Mouse (Mus musculus) urinary bladder, postnatal 4 days (tissue): Measurements from ENCODE around the gene Tmem253.
A peak's percentile ranks its signal among the peaks of the same experiment; 100 is the strongest.

Experiments
- DNase-seq, 2 experiments: peaks; one replicate each; pipeline ENCODE4 v3.0.0; 2021 to 2022; ENCODE audit warnings: low spot score in 2 of 2

The Tmem253 gene

GRCm38 (mm10) chr14:52015445-52016100 is at the start of gene Tmem253:
Gene Tmem253, plus strand, starts transcription at chr14:52015658.
- no peak for DNase-seq

DNA sequence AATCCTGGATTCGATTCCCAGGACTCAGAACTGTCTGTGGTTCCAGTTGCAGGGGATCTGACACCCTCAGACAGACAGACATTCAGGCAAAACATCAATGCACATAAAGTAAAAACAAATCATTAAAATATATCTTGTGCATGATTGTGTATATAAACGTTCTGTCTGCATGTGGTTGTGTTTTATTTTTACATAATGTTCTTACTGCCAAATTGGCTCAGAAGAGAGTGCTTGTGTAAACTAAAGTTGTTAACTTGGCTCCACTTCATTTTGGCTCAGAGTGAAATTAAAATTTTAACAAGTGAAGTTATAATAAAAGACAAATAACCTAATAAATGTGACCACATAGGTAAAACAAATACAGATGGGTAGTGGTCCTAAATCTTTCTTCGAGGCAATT is 48.1 kb upstream of the Tmem253 start:
- no peak for DNase-seq

GRCm38 (mm10) chr14:51979252-51979651 is 36.2 kb upstream of the Tmem253 start:
- DNase-seq = no peak

DNA sequence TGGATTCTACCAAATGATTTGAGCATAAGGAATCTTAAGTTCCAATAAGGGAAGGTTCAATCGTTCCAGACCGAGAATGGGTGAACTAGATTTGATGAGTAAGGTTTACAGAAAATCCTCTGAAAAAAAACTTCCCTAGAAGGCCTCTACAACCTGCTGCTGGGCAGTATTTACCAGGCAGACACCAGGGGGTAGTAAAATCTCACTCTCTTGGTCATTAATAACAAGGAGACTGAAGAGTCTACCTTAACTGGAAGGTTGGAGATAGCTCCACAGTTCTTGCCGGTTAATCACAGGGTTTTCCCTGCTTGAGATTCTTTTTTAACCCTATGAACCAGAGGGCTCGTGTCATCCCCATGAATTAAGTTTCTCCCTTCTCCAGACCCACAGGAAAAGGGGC is 32.2 kb upstream of the Tmem253 start:
- no peak for DNase-seq

DNA sequence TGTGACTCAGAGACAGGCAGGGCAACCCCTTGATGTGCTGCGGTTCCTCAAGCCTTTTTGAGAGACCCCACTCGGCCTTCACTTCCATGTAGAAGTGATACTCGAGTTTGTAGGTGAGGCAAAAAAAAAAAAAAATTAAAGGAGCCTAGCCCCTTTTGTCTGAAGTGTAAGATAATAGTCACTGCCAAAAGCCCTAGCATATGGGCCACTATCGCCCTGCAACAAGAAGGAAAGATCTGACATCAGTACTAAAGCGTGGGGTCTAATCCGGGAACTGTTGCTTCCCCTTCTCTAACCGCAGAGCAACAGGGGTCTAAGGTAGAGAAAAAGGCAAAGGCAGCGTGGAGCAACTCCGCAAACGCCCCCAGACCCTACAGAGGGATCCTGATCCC is 31.6 kb upstream of the Tmem253 start:
- no peak for DNase-seq

DNA sequence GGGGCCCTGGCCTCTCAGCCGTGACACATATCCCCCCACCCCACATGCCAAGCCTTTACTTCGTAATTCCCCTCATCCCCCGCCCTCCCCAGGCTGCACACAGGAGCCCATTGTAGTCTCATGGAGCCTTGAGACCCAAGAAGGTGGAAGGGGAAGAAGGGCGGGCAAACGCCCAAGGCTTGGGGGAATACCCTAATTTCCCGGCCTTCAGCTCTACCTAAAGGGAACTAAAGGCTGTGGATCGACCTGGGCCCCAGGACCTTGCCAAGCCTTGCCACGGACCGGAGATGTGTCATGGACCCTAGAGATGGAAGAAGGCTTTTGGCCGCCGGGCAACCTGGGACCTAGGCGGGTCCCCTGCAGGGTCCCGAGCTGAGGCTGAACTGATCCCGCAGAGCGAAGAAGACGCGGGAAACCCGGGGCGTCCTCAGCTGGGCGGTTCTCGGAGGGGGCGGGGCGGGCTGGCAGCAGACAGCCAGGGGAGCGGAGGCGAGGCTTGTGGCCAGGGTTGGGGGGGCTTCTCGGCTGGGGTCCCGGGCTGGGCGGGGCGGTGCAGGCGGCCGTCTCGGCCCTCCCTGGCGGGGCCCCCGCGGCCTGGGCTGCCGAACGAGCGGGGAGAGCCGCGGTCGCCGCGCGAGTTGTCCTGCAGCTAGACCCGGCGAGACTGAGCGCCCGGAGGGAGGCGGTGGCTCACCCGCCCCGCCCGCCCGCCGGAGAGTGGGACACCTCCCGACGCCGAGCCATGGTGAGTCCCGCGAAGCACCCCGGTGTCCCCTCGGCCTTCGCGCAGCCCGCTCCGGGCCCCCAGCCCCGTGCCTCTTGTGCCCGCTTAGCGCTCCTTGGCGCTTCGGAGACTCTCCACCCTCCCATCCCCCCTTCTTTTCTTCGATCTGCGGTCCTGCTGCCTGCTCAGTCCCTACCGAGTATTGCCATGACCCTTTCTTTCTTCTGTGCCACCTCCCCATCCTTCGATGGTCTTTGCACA is 30.9 kb upstream of the Tmem253 start, which contains the start of gene Arhgef40:
Arhgef40 (plus strand) TSS at position 473 of the 985 bp plus-strand sequence.
- DNase-seq = peak; percentile 81 to 87

- DNase-seq = peak; percentile 87
Measured at GRCm38 (mm10) chr14:51985301-51986152, 29.9 kb upstream of the Tmem253 start.

- DNase-seq = no peak
Measured at GRCm38 (mm10) chr14:51986153-51986505, 29.3 kb upstream of the Tmem253 start.

- DNase-seq = no peak
Measured at GRCm38 (mm10) chr14:51987177-51987576, 28.3 kb upstream of the Tmem253 start.

DNA sequence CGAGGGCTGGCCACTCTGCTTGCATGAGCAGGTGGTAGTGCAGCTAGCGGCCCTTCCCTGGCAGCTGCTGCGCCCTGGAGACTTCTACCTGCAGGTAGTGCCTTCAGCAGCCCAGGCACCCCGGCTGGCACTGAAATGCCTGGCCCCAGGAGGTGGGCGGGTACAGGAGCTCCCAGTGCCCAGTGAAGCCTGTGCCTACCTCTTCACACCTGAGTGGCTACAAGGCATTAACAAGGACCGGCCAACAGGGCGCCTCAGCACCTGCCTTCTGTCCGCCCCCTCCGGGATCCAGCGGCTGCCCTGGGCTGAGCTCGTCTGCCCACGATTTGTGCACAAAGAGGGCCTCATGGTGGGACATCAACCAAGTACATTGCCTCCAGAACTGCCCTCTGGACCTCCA is 26.7 kb upstream of the Tmem253 start:
- no peak for DNase-seq

GRCm38 (mm10) chr14:51989461-51989970 is 25.9 kb upstream of the Tmem253 start:
- no peak for DNase-seq

DNA sequence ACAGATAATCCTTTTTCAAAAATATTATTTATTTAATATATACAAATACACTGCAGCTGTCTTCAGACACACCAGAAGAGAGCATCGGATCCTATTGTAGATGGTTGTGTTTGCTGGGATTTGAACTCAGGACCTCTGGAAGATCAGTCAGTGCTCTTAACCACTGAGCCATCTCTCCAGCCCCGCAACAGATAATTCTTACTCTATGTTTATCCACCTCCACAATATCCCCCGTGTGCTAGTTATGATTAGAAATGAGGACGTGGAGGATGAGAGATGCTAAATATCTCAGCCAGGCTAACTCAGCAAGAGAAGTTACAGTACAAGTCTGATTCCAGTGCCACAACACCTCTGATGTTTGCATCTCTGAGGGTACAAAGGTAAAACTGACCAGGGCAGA is 21.0 kb upstream of the Tmem253 start:
- no peak for DNase-seq

- no peak for DNase-seq
Measured at GRCm38 (mm10) chr14:51995219-51995871, 20.1 kb upstream of the Tmem253 start.

GRCm38 (mm10) chr14:51996231-51996841 is 19.1 kb upstream of the Tmem253 start:
- DNase-seq = no peak

DNA sequence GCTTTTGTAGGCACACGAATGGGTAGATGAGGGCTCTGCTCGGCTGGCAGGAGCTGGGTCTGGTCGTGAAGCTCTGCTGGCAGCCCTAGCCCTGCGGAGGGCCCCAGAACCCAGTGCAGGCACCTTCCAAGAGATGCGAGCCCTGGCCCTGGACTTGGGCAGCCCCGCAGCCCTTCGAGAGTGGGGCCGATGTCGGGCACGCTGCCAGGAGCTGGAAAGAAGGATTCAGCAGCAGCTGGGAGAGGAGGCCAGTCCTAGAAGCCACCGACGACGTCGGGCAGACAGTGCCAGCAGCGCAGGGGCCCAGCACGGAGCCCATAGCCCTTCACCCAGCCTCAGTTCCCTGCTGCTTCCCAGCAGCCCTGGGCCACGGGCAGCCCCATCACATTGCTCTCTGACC is 18.6 kb upstream of the Tmem253 start:
- DNase-seq = no peak

DNA sequence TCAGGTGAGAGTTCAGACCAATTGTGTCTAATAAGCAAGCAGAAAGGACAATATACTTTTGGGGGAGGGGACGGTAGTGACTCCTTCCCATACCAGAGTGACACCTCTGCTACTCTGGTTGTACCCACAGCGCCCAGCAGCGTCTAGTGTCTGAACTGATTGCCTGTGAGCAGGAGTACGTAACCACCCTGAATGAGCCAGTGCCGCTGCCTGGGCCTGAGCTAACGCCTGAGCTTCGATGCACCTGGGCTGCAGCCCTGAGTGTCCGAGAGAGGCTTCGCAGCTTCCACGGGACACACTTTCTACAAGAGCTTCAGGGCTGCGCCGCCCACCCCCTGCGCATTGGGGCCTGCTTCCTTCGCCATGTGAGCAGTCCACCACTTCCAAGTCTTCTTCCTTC is 18.0 kb upstream of the Tmem253 start:
- no peak for DNase-seq

DNA sequence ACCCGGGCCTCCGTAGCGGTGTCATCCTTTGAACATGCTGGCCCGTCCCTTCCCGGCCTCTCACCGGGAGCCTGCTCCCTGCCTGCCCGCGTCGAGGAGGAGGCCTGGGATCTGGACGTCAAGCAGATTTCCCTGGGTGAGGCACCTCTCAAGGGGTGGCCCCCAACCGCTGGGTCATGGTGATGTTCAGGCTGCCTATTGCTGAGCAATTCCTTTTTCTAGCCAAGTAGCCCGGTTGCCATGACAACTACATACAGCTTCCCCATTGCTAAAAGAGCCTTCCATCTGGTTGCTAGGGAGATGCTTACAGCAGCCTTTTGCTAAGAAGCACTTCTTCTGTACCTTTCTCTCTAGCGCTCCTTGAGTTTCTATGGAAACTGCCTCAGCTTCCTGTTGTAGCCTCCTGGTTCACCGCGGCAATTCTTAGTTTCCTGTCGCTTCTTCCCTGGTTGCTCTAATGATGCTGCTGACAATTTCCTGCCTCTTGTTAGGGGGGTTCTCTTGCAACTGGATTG is 11.4 kb upstream of the Tmem253 start:
- DNase-seq = no peak

DNA sequence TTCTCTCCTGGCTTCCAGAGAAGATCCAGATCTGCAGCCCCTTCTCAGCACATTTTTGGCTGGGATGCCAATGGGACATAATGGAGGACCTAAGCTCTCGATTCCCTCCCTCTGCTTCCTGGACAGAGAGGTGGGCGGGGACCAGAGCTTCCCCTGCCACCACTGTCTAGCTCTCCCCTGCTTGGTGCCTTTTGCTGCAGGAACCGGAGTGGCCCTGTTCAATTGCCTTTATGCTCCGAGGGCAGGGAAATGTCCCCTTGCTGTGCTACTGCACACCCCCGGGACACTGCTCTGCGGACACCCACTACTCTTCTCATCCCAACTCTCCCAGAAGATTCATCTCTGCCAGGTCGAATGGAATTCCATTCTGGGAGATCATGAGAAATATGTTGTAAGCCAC is 10.3 kb upstream of the Tmem253 start:
- DNase-seq = no peak

DNA sequence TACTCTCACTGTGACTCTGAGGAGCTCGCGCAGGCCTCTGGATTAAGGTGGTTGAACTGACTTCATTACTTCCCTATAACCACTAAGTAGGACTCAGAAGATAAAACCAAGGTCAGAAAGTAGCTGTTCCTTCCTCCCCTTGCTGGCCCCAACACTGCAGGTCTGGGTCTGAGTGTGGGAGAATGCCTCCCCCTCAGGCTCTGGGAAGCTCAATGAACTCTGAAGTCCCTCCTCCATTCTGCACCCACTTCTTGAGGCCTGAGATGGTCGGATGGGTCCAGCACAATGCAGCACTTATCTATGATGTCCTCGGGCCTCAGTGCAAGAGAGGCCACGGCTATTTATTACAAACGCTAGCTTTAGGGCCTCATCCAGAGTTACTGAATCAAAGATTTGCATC is 9.8 kb upstream of the Tmem253 start:
- DNase-seq = no peak

DNA sequence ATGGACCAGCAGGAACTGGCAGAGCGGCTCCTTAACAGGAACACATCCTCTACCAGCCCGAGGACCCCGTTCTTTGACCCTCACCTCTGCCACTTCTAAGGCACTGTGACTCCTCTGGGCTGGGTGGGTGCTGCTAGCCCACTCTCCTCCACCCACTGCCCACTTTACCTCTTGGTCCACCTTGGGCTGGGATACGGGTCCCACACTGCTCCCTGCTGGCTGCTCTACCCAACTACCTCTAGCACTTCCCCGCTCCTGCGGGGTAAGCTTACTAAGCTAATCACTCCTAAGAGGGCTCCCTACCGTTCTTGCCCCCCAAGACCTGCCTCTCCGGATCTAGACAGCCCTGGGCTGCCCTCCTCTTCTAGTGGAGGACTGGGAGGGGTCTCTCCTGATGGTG is 9.2 kb upstream of the Tmem253 start:
- DNase-seq = no peak

GRCm38 (mm10) chr14:52006771-52007170 is 8.7 kb upstream of the Tmem253 start:
- DNase-seq = no peak
